Mouse (Mus musculus) CD4-positive, CD25-positive, alpha-beta regulatory T cell, adult 2 months (primary cell): ENCODE data around the gene Rtkn2.

Experiments used
- DNase-seq: peaks from one replicate; pipeline ENCODE4 v3.0.0-alpha.2; 2012; ENCODE audit warnings: low read depth, low spot score

Rtkn2 gene

DNA sequence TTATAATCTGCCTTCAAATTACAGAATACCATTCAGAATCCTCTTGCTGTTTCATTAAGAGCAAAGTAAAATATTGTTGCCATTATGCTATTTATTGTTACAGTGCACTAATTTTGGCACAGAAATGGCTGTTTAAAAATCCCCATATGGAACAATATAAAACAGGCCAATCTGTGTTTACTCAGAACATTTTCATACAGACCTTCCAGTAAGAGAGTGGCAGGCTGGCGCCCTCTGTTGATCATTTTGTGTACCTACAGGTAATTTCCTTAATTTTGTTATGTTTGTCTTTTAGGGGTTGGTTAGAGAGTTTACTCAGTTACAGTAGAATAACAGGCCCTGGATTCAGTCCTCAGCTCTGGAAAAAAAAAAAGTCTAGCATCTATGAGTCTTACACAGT, 16.8 kb downstream of the Rtkn2 start:
- peak; percentile 67 for DNase-seq

DNA sequence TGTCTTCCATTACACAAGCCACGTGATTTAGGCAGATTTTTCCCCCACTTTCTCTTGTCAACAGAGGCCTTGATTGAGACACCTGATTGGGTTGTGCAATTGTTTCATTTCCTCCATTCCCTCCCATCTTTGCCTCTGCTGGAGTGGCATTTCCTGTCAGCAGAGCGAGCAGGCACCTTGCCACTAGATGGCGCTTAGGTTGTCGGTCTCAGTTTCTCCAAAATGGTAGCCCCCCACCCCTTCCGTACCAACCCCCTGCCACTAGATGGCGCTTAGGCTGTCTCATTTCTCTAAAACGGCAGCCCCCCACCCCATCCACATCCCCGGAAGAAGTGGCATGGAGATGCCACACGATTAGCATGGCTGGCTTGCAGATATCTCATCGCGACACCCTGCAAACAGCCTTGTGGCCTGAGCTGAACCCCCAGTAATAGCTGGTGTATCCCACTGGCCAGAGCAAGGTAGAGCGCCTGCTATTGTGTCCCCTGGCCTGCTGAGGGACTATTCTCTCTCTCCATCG, 18.8 kb downstream of the Rtkn2 start:
- peak; percentile 81 for DNase-seq

DNA sequence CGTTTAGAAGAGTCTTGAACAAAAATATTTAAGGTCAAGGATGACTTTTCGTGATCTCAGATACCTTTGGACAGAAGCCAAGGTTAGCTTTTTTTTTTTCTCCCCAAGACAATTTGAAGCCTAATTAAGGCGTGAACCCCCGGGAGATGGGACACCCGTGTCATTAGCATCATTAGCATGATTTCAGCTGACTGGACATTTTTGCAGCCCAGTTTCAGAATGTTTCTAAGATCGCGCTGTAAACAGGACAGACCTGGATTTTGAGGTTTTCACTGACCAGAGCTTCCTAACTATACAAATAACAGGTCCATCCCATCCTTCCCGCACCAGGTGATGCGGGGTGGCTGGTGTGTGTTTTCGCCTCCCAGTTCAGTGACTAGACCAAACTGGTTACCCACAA, 19.8 kb downstream of the Rtkn2 start:
- DNase-seq = no peak

DNA sequence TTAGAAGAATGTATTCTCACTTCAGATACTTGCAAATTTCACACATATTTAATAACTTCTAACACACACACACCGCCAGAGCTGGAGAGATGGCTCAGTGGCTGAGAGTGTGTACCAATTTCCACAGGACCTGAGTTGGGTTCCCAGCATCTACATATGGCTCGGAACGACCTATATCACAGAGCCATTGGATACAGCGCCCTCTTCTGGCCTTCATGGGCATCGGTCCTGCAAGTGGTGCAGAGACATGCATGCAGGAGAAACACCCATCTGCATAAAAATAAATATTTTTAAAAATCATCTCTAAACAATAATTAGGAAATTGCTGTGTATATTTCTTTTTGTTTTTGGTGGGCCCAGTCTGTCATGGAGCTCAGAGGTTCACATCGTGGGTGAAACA, 22.1 kb downstream of the Rtkn2 start:
- peak; percentile 30 for DNase-seq

DNA sequence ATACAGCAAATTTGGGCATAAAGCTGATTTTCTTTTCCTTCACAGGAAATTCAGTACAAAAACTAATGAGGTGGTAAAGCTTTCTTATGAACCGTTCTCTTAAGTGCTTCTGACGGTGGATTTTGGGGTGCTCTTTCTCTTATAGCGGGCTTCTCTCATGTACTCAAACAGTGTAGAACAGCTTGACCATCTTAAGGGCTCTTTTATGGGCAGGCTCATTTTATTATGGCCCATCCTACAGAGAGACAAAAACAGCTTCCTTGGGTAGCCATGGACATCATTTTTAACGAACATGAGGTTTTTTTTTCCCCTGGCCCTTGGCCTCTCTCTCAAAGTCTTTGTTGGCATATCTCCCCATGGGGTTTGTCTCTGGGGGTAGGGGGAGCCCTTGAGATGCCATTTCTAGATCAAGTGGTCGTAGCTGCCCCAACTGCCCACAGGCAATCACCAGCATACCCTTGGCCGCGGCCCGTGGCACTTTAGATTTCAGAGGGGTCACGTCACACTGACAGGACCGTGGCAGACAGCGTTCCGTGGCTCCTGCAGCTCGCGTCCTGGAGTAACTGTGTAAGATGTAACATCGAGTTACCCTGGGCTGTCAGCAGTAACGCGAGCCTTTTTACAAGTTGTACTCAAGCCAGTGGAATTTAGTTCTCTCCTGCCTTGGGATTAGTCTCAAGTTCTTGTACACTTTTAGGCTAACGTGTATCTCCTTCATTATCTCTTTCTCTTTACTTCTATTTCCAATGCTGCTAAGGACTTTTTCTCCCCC, 24.5 kb downstream of the Rtkn2 start:
- DNase-seq = no peak

DNA sequence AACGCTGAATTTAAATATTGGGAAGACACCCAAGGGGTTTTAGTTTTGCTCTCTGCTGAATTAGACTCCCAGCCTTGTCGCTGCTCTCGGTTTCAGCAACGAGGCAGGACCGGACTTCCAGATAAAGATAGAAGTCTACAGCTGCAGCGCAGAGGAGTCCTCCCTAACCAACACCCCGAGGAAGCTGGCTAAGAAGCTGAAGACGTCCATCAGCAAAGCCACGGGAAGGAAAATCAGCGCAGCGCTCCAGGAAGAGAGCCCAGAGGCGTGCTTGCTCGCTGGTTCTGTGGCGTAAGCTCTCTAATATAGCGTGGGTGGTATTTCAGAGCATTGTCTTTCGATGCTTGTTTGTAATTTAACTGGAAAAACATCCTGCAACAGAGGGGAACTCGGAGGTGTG, 26.0 kb downstream of the Rtkn2 start:
- DNase-seq = no peak

DNA sequence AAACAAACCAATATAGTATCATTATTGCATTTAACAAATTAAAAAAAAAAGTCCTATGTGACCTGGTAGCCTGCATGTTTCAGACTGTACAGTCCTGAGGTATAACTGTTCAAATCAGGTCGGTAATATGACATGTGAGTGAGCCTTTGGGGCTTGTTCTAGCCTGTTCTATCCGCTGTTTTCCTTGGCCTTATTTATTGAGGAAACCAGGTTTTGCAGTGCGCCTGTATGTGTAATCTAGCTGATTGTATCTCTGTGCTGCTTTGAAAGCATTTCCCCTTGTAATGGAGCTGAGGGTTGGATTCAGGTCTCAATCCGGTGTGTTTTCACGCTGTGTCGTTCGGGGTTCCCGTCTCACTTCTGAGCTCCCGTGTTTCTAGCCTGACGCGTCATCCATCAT, 27.1 kb downstream of the Rtkn2 start:
- DNase-seq = no peak

DNA sequence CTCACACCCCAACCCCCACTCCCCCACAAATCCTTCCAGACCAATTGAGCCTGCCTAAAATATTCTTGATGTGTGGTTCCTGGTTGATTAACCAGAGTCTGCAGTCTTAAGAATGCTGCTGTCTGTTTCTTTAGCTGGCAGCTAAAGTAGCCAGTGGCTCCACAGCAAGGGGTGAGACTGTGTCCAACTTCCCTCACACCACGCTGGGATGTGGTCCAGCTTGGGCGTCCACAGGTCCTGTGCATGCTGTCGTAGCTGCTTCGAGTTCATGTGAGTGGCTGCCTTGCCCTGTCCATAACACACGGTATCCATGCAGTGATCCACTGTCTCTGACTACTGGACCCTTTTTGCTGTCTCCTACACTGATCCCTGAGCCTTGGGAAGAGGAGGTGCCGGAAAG, 27.7 kb downstream of the Rtkn2 start:
- DNase-seq = no peak

DNA sequence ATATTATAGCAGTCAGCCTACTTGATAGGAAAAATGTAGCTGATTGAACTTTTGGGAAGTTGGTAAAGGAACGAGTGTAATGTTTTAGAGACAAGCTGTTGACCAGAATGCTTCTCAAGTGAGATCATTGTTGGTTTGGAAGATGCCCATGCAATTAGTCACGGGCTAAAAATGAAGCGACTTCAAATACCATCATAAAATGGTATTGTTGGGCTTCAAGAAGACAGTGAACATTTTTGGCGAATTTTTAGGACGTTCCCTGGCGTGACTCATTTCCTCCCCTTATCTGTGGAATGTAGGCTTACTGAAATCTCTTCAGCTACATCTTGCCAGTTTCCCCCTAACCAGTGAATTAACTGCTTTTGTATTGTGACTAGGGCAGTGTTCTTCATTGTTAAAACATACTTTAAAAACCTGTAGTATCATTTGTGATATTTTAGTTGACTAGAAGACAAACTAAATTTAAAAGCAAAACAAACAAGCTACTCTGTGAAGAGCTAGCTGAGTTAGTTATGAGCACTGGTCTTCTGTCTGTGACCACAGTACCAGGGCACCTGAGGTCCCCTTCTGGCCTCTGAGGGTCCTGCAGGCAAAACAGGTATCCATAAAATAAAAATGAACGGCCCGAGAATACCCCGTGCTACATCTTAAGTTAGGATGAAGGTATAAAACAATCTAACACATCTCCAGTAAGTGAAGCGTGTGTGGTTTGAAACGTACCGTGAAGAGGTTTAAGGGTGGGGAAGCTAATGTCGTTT, 29.0 kb downstream of the Rtkn2 start:
- DNase-seq = no peak

DNA sequence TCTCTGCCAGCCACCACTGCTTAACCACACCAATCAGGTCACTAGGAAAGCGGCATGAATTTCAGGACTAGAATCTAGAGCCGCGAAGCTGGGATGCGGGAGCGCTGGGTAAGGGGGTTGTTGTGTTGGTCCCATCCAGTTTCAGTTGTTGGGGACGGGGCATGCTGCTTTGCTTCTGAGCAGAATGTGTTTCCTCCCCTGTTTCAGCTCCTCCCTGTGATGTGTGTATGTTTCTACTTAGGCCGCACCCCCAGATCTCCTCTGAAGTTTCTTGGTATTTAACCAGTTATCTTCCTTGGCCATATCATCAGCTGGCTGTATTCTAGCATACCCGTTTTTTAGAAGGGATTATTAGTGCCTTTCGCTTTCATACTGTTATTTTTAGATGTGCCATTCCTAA, 29.9 kb downstream of the Rtkn2 start:
- no peak for DNase-seq

DNA sequence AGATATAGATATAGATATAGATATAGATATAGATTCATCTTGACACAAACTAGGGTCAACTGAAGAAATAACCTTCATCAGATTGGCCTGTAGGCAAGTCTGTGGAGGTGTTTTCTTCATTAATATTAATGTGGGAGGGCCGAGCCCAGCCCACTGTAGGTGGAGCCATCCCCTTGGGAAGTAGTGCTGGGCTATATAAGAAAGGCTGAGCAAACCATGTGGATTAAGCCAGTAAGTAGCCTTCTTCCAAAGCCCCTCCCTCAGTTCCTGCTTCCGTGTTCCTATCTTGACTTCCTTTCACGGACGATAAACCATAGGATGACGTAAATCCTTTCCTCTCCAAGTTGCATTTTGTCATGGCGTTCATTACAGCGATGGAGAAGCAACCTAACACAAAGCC, 30.5 kb downstream of the Rtkn2 start:
- no peak for DNase-seq

DNA sequence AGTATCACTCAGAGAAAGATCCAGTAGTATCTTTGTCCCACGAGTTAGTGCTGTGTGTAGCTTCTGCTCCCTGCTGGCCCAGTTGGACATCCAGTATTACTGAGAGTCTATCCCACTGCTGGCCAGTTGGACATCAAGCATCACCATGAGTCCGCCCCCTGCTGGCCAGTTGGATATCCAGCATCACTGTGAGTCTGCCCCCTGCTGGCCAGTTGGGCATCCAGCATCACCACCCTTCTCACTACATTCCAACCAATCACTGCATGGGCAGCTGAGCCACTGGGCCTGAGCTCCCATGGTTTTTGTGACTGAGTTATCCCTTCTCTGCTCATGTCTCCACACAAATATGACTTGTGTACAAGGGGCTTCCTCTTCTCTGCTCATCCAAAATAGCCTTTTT, 33.8 kb downstream of the Rtkn2 start:
- DNase-seq = peak; percentile 80

DNA sequence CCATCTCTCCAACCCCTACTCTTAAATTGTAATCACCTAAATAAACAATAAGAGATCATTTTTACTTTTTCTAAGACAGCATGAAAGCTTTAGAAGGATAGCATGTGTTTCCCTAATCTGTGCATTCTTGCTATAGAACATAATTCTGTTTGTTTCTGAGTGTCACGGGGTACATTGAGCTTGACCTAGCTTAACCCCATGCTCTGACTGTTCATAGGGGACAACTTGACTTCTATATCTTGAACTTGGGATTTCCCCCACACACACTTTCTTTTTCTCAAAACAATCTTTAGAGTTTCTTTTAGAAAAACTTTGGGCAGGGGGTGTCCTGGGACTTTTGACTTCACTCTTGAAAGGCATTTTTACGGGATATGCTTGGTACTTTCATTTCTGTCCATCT, 41.4 kb downstream of the Rtkn2 start:
- peak; percentile 33 for DNase-seq

DNA sequence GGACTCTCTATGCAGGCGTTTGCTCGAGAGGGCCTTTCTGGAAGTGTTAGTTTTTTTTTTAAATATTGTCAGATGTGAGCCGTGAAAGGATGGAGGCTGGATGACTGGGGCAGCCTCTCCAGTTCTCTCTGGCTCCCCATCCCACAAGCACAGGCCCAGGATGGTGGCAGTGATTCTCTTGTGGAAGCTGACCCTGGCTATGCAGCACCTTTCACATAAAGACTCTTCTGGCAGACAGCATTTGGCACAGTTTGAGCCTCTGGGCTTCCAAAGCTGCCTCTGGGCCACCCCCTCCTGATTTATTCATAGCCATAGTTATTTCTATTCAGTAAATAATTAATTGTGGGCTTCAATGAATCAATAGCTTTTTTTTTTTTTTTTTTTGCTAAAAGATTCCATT, 46.3 kb downstream of the Rtkn2 start:
- DNase-seq = no peak

DNA sequence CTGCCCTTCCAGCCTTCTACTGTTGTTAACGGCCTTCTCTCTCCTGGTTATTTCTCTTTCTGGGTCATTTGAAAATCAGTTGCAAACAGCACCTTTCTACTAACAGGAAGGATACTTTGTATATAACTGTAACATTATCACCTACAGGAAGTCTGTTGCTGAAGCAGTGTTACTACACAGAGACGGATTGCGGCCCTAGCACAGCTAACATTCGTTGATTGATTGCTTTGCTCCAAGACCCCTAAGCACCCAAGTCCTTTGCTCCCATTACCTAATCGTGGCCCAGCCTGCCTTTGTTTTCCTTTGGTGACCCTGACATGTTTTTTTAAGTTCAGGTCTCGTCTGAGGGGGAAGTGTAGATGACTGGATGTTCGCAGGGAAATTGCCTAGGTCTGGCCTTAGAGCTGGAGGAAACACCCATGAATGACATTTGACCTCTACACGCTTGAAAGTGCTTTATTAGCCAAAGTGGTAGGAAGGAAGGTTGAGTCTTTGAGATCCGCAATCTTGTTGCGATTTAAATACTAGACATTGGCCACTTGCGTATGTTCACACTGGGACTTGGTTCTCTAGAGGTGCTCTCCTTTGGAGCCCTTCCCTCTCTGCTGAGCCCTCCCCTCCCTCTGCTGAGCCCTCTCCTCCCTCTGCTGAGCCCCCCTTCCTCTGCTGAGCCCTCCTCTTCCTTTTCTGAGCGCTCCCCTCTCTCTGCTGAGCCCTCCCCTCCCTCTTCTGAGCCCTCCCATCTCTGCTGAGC, 49.1 kb downstream of the Rtkn2 start:
- DNase-seq = no peak

DNA sequence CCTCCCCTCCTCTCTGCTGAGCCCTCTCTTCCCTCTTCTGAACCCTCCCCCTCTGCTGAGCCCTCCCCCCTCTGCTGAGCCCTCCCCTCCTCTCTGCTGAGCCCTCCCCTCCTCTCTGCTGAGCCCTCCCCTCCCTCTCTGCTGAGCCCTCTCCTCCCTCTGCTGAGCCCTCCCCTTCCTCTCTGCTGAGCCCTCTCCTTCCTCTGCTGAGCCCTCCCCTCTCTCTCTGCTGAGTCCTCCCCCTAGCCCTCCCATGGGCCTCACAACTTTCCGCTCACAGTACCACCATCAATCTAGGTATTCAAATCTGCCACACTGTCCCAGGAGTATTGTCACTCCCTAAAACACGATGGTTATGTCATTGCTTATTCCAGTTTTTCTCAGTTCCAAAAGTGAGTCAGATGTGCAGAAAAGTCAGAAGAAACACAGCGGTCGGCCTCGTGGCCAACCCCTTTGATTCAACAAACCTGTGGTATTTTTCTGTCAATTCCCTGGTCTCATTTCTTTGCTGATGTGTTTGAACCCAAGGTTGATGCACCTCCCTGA, 49.8 kb downstream of the Rtkn2 start:
- no peak for DNase-seq

DNA sequence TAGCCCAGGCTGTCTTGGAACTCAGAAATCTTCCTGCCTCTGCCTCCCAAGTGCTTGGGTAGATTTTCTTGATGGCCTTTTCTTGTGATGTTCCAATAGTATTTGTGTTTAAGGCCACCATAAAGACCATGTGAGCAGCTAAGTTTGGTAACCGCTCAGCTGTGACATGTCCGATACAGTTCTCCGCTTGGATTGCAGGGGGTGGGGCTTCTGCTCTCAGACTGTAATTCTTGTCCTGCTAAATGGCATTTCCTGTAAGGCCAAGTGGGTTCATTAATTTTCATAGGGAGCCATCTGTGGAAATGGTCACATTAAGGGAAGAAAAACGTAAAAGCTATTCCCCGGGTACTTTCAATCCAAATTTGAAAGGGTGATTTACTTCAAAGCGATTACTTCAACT, 50.7 kb downstream of the Rtkn2 start:
- no peak for DNase-seq

DNA sequence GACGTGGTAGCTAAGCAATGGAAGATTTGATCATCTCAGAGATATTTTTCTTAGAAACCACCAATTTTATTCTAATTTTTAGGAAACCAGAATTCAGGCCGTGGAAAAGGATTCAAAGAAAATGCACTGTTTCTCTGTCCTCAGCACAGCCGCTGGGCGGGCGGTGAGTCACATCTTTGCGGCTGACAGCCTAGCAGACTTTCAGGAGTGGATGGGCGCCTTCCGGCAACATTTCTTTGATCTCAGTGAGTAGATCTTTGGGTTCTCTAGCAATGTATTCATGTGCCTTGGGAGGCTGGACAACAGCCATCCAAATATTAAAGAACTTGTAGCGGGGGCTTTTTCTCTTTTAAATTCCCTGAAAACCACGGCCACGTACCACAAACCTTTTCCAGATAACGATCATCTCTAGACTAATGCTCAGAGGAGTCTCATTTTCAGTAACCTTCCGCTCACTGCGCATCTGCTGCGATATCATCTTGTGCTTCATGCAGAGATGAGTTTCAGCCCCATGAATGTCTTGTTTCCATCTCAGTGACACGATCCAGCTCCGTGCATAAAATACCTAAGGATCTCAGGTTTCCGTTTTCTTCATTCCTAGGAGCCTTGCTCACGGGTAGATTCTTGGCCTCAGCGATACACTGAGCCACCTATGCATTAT, 56.5 kb downstream of the Rtkn2 start:
- peak; percentile 67 for DNase-seq

DNA sequence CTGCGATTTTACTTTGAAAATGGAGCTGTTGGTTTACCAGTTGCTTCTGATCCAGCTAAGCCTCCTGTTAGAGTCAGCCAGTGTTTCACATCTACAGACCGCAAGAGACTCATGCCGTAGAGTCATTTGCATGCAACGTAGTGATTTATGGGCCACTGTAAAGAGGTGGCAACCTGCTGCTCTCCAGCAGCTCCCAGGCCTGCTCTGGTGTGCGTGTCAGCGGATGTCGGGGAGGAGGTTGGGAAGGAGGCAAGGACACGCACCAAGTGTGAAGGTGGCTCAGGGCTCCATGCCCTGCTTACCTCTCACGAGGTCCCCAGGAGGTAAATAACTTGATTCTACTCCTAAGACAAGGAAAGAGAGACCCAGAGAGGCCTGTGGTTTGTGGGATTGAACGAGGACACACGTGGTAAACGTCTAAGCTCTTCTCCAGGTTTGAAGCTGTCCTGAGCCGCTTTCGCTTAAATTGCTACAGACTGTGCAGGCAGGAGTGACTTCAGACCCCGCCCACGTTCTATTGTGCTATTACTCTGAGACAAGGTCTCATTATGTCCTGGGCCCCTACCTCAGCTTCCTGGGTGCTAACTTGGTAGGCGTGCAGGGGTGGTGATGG, 57.1 kb downstream of the Rtkn2 start:
- DNase-seq = peak; percentile 52

DNA sequence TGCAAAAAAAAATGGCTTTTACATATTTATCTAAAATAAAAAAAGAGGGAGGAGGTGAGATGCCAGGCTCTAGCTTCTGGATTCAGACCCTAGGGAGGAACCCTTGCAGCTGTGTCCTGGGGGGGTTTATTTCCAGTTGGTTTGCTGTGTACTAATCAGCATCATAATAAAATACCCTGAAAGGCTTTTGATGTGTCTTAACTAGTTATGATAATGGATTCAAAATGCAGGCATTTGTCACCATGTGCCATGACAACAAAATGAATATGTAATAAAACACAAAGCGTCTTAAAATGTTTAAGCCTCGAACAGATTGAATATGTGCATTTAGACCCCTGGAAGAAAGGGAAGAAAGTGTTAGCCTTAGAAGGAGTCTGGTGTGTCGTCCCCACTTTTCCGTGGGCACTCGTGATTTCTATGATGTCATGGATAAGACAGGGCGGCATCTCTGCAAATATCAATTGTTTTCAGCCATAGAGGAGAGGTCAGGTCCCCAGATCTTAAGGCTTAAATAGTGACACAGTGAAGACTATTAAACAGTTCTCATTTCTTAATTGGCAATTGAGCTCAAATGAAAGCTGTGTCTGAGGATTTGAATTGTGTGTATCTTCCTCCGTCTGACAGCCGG, 59.7 kb downstream of the Rtkn2 start:
- no peak for DNase-seq
